Mouse (Mus musculus): Measurements from ENCODE around the gene Cltb. TPM values are rescaled to one million over a fixed set of nuclear protein-coding genes. Genes with fewer than 3 reads are reported as not detected.

Cltb gene
- polyA plus RNA-seq (2015; fragmentation: Nextera tagmentation; extraction: Ambion mirVana): 29.0 and 30.2 TPM in 2 replicates

DNA sequence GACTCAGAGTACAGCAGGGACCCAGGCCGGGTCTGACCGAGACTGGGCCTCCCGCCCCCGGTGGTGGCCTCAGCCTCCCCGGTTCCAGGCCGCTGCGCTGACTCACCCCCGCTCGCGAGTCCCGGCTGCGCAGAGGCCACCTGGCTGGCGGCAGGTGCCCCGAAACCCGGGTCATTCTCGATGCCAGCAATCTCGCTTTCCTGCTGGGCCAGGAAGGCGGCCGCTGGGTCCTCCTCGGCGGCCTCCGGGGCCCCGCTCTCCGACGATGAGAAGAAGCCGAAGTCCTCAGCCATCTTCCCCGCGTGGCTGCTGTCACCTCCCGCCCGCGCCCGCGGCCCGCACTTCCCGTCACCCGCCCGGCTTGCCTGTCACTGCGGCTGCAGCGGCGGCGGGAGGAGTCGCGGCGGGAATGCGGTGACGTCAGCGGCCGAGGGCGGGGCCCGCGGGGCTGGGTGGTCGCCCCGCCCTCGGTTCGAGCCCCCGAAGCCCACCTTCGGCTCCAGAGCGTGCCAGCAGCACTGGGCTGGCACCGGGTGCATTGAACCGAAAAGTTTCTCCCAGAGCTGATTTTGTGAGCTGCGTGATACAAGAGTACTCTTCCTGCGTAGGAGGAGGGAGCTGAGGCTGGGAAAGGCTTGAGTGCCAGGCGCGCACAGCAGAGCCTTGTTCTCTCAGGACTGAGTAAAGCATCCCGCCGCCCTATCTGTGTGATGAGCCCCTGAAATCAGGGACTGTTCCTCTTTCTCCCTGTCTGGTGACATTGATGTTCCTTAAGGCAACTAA is at the start of gene Cltb:
TSS of gene Cltb (minus strand) at position 373 of the 783 bp plus-strand sequence.
- H3K4me3 ChIP-seq (ENCODE audit: low read depth, low read length): peak within 1 kb of the TSS; percentile 66
- peak within 1 kb of the TSS; percentile 83 for H3K9ac ChIP-seq (replicated peaks)
- H3K4me2 ChIP-seq (ENCODE audit: low read depth, low read length): peak within 1 kb of the TSS; percentile 85
- peak within 1 kb of the TSS; percentile 52 for H3K27ac ChIP-seq (ENCODE audit: low read depth)
- H3K9me3 ChIP-seq (ENCODE audit: low read length): no peaks in the 10 kb centered on the region
- peaks cover 23% of the 10 kb centered on the region for H3K4me1 ChIP-seq (ENCODE audit: insufficient read depth)
- H3K36me3 ChIP-seq (replicated peaks; ENCODE audit: insufficient read depth, low read length): no peaks in the 10 kb centered on the region
- peak; percentile 79 for ATAC-seq
- DNase-seq: peak; percentile 87
- no peaks in the 10 kb centered on the region for H3K27me3 ChIP-seq (ENCODE audit: insufficient read depth, low read length)
- whole genome bisulfite sequencing (ENCODE audit: insufficient replicate concordance): under 1% methylated on average over 62 of the region's 66 CpGs
- TF ChIP-seq CTCF (IDR thresholded peaks at IDR 0.05; ENCODE audit: low read depth): no peak
- TF ChIP-seq EP300 (IDR thresholded peaks at IDR 0.05; ENCODE audit: low read depth): no peak

GRCm38 (mm10) chr13:54660877-54661276 is 49.7 kb upstream of the Cltb start:
- ATAC-seq: no peak
- Histone ChIP-seq H3K4me3 (ENCODE audit: low read depth, low read length) (no peak overlapping the region), H3K27me3 (ENCODE audit: insufficient read depth, low read length) (no peaks in the 10 kb centered on the region), H3K27ac (ENCODE audit: low read depth) (no peak overlapping the region), H3K4me1 (ENCODE audit: insufficient read depth) (no peaks in the 10 kb centered on the region), H3K36me3 (replicated peaks; ENCODE audit: insufficient read depth, low read length) (peaks cover 44% of the 10 kb centered on the region), H3K9me3 (ENCODE audit: low read length) (no peaks in the 10 kb centered on the region), H3K4me2 (ENCODE audit: low read depth, low read length) (no peak overlapping the region), H3K9ac (replicated peaks) (no peak overlapping the region)
- WGBS (ENCODE audit: insufficient replicate concordance): 78% methylated on average over 5 of the region's 5 CpGs
- no peak for TF ChIP-seq EP300 (IDR thresholded peaks at IDR 0.05; ENCODE audit: low read depth)
- TF ChIP-seq CTCF (IDR thresholded peaks at IDR 0.05; ENCODE audit: low read depth): no peak
- no peak for DNase-seq

DNA sequence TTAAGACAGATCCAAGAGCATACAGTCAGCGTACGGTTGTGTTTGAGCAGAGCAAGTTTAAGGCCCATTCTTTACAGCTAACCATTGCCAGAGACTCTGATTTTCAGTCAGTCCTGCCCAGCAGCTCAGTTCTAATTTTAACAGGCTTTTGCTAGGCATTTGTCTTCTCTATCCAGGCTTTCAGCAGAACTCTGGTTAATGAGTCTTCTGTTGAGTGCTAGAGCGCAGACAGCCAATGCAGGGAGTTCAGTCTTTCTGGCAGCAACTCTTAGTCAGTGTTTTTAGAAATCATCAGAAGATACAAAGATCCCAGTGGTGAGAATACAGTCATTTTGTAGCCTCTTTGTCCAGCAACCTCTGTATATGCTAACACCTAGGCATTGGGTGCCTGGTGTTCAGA is 39.3 kb upstream of the Cltb start:
- no peak for TF ChIP-seq EP300 (IDR thresholded peaks at IDR 0.05; ENCODE audit: low read depth)
- no peak for TF ChIP-seq CTCF (IDR thresholded peaks at IDR 0.05; ENCODE audit: low read depth)
- ATAC-seq: no peak
- H3K4me1 ChIP-seq (ENCODE audit: insufficient read depth): no peaks in the 10 kb centered on the region
- WGBS (ENCODE audit: insufficient replicate concordance): 93% methylated on average over 3 of the region's 3 CpGs
- DNase-seq: no peak
- no peaks in the 10 kb centered on the region for H3K9me3 ChIP-seq (ENCODE audit: low read length)
- no peak overlapping the region for H3K4me3 ChIP-seq (ENCODE audit: low read depth, low read length)
- no peak overlapping the region for H3K27ac ChIP-seq (ENCODE audit: low read depth)
- peaks cover 92% of the 10 kb centered on the region for H3K36me3 ChIP-seq (replicated peaks; ENCODE audit: insufficient read depth, low read length)
- H3K27me3 ChIP-seq (ENCODE audit: insufficient read depth, low read length): no peaks in the 10 kb centered on the region
- H3K9ac ChIP-seq (replicated peaks): no peak overlapping the region
- H3K4me2 ChIP-seq (ENCODE audit: low read depth, low read length): no peak overlapping the region

- no peak overlapping the region for H3K9ac ChIP-seq (replicated peaks)
- WGBS (ENCODE audit: insufficient replicate concordance): 88% methylated on average over 3 of the region's 3 CpGs
- no peaks in the 10 kb centered on the region for H3K27me3 ChIP-seq (ENCODE audit: insufficient read depth, low read length)
- no peak overlapping the region for H3K4me2 ChIP-seq (ENCODE audit: low read depth, low read length)
- ATAC-seq (no peak), DNase-seq (no peak)
- peaks cover 29% of the 10 kb centered on the region for H3K36me3 ChIP-seq (replicated peaks; ENCODE audit: insufficient read depth, low read length)
- no peaks in the 10 kb centered on the region for H3K9me3 ChIP-seq (ENCODE audit: low read length)
- no peak for TF ChIP-seq CTCF (IDR thresholded peaks at IDR 0.05; ENCODE audit: low read depth)
- no peak for TF ChIP-seq EP300 (IDR thresholded peaks at IDR 0.05; ENCODE audit: low read depth)
- no peaks in the 10 kb centered on the region for H3K4me1 ChIP-seq (ENCODE audit: insufficient read depth)
- H3K27ac ChIP-seq (ENCODE audit: low read depth): no peak overlapping the region
- no peak overlapping the region for H3K4me3 ChIP-seq (ENCODE audit: low read depth, low read length)
Measured at GRCm38 (mm10) chr13:54635011-54635410, 23.9 kb upstream of the Cltb start.

- DNase-seq (no peak), ATAC-seq (no peak)
- Histone ChIP-seq H3K4me2 (ENCODE audit: low read depth, low read length) (peak overlapping the region; percentile 19; the same call in 1 of the 2 replicates), H3K9ac (replicated peaks) (no peak overlapping the region), H3K27ac (ENCODE audit: low read depth) (peak overlapping the region; percentile 29), H3K27me3 (ENCODE audit: insufficient read depth, low read length) (no peaks in the 10 kb centered on the region), H3K4me3 (ENCODE audit: low read depth, low read length) (no peak overlapping the region), H3K4me1 (ENCODE audit: insufficient read depth) (peaks cover 5% of the 10 kb centered on the region), H3K36me3 (replicated peaks; ENCODE audit: insufficient read depth, low read length) (peaks cover 10% of the 10 kb centered on the region), H3K9me3 (ENCODE audit: low read length) (no peaks in the 10 kb centered on the region)
- no peak for TF ChIP-seq EP300 (IDR thresholded peaks at IDR 0.05; ENCODE audit: low read depth)
- no peak for TF ChIP-seq CTCF (IDR thresholded peaks at IDR 0.05; ENCODE audit: low read depth)
- 48% methylated on average over 3 of the region's 3 CpGs for WGBS (ENCODE audit: insufficient replicate concordance)
Measured at GRCm38 (mm10) chr13:54632731-54633277, 21.7 kb upstream of the Cltb start.

- WGBS (ENCODE audit: insufficient replicate concordance): 50% methylated on average over 4 of the region's 4 CpGs
- Histone ChIP-seq H3K9ac (replicated peaks) (no peak overlapping the region), H3K27me3 (ENCODE audit: insufficient read depth, low read length) (no peaks in the 10 kb centered on the region), H3K27ac (ENCODE audit: low read depth) (peak overlapping the region; percentile 53), H3K4me3 (ENCODE audit: low read depth, low read length) (no peak overlapping the region), H3K4me2 (ENCODE audit: low read depth, low read length) (peak overlapping the region; percentile 33; the same call in 1 of the 2 replicates), H3K36me3 (replicated peaks; ENCODE audit: insufficient read depth, low read length) (0 out of 2 replicates have a peak, but pooled peaks cover 7% of the 10 kb centered on the region), H3K4me1 (ENCODE audit: insufficient read depth) (peaks cover 14% of the 10 kb centered on the region), H3K9me3 (ENCODE audit: low read length) (no peaks in the 10 kb centered on the region)
- DNase-seq: peak; percentile 45
- no peak for TF ChIP-seq CTCF (IDR thresholded peaks at IDR 0.05; ENCODE audit: low read depth)
- TF ChIP-seq EP300 (IDR thresholded peaks at IDR 0.05; ENCODE audit: low read depth): peak; percentile 58; the same call in 1 of the 2 replicates
- ATAC-seq: peak; percentile 94
Measured at GRCm38 (mm10) chr13:54629128-54629527, 18.0 kb upstream of the Cltb start.

Data from liver, postnatal 0 days (tissue).